Mouse (Mus musculus) liver, postnatal 0 days (tissue): ENCODE measurements around the gene Gm42420.

Source experiments
- CTCF ChIP-seq: sonication (generic); IDR thresholded peaks from 2 replicates; pipeline ENCODE4 v1.5.1; 2016; ENCODE audit warnings: antibody characterized with exemption, low read depth
- EP300 ChIP-seq: IDR thresholded peaks from 2 replicates; pipeline ENCODE4 v1.6.1; 2016; ENCODE audit warnings: antibody characterized with exemption, low read depth, mild to moderate bottlenecking

- TF ChIP-seq CTCF: no peak
- no peak for TF ChIP-seq EP300
Measured at GRCm38 (mm10) chr6:39606862-39607261, 21.3 kb downstream of the Gm42420 start.
